Mouse (Mus musculus) limb, embryonic 10.5 days (tissue): ENCODE measurements around the gene Atp6v1g1. TPM values are rescaled to one million over a fixed set of nuclear protein-coding genes. Genes with fewer than 3 reads are reported as not detected.

Experiments used
- DNase-seq: peaks from one replicate; pipeline ENCODE4 v3.0.0-alpha.2; 2017; ENCODE audit warnings: low spot score
- H3K27ac ChIP-seq: fragments of 300-500 bp; sonication (generic); 2 replicates; pipeline ENCODE4 v1.5.1; 2016; ENCODE audit warnings: mild to moderate bottlenecking
- H3K27me3 ChIP-seq: fragments of 300-500 bp; sonication (generic); 2 replicates; pipeline ENCODE4 v1.6.1; 2016; ENCODE audit warnings: low read depth, mild to moderate bottlenecking; ENCODE audit not compliant: poor library complexity, severe bottlenecking
- H3K36me3 ChIP-seq: fragments of 300-500 bp; sonication (generic); 2 replicates; pipeline ENCODE4 v1.6.1; 2016; ENCODE audit warnings: mild to moderate bottlenecking, moderate library complexity
- H3K4me1 ChIP-seq: fragments of 300-500 bp; sonication (generic); 2 replicates; pipeline ENCODE4 v1.6.1; 2016
- H3K4me3 ChIP-seq: fragments of 300-500 bp; sonication (generic); 2 replicates; pipeline ENCODE4 v1.5.1; 2016; ENCODE audit warnings: mild to moderate bottlenecking, moderate library complexity
- H3K9me3 ChIP-seq: fragments of 300-500 bp; sonication (generic); replicated peaks from 2 replicates; pipeline ENCODE4 v1.6.1; 2016; ENCODE audit warnings: mild to moderate bottlenecking
- whole genome bisulfite sequencing: fragments of 180-500 bp; shearing (Covaris S2); methylation state at CpG from one replicate; pipeline ENCODE4 v1.1.7; 2016; 5-methylcytosine and 5-hydroxymethylcytosine counted together
- polyA plus RNA-seq: library from polyadenylated mRNA; unstranded; fragments of >200 nt; fragmentation: Nextera tagmentation; extraction: Ambion mirVana; gene quantifications from 2 replicates; pipeline ENCODE4 v1.2.1, GENCODE M21; 2016

Gene Atp6v1g1
- 204 and 239 TPM in 2 replicates for polyA plus RNA-seq

DNA sequence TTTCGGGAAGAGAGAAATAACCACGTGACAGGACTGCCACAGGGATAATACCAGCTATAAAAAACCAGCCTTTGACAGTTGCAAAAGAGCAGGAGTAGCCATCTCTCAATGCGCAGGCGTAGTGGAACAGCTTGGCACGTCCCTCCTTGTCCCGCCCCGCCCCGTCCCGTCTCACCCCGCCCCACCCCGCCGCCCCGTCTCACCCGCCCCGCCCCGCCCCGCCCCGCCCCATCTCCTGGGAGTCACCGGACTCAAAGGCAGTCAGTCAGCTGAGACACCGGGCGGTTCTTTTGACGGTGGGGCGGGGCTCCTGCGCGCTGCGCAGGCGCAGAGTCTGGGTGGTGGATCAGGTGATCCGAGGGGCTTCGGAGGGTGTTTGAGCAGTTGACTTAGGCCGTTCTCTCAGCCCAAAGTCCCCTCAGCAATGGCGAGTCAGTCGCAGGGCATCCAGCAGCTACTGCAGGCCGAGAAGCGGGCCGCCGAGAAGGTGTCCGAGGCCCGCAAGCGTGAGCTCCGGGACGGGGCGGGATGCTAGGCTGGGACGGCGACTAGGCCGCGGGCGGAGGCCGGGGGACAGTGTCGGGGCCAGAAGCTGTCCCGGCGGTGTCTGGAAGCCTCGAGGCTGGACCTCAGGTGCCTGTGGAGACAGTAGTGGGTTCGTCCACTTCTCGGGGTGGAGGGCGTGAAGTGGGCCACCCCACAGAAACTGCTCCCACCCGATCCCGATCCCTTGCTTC lies at the start of gene Atp6v1g1:
Atp6v1g1 (plus strand) TSS at position 279 of the 737 bp plus-strand sequence.
- H3K4me3 ChIP-seq, result peak within 1 kb of the TSS; percentile 94
- H3K27ac ChIP-seq, result peak within 1 kb of the TSS; percentile 96
- peaks cover 29% of the 10 kb centered on the region for H3K4me1 ChIP-seq
- H3K36me3 ChIP-seq, result peaks cover 19% of the 10 kb centered on the region
- H3K27me3 ChIP-seq, result no peaks in the 10 kb centered on the region
- under 1% methylated on average over 48 of the region's 57 CpGs for WGBS
- no peaks in the 10 kb centered on the region for H3K9me3 ChIP-seq
- DNase-seq, result peak; percentile 96

DNA sequence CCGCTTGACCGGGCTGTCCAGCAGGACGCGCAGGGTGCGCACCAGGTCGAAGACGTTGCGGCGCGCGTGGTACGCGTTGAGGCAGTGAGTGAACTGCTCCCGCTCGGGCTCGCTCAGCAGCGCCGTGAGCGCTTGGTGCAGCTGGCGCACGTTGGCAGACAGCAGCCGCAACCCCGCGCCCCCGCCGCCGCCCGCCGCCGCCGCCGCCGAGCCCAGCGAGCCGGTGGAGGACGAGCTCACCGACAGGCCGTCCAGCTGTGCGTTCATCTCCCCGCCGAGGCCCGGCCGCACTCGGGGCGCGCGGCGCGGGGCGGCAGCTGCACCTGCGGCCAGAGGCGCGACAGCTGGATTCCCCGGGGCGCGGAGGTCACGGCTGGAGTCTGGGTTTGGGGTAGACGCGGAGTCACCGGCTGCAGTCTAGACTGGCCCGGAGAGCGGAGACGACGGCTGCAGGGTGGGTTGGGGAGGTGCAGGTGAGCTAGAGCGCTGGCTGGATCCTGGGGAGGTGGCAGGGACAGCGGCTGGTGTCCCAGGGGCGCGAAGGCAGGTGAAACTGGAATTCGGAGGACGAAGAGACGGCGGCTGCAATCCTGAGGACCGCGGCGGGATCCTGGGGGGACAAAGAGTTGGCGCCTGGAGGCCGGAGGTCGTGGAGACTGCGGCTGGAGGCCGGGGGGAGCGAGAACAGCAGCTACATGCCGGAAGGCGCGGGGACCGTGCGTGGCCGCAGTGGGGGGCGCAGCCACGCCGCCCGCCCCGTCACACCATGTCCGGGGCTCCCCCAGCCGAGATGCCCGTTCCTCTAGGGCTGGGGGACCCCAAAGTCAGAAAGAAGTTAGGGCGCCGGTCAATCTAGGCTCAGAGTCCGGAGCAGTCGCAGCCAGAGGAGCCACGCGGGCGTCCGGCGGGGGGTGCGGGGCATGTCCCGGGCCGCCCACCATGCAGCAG lies 49.3 kb upstream of the Atp6v1g1 start:
- Histone ChIP-seq H3K4me3 (peak overlapping the region; percentile 82), H3K4me1 (peaks cover 58% of the 10 kb centered on the region), H3K36me3 (peaks cover 3% of the 10 kb centered on the region; the same call in 1 of the 2 replicates), H3K9me3 (no peaks in the 10 kb centered on the region), H3K27me3 (peaks cover 19% of the 10 kb centered on the region; the same call in 1 of the 2 replicates), H3K27ac (peak overlapping the region; percentile 94)
- WGBS, result under 1% methylated on average over 105 of the region's 107 CpGs
- DNase-seq, result peak; percentile 80

DNA sequence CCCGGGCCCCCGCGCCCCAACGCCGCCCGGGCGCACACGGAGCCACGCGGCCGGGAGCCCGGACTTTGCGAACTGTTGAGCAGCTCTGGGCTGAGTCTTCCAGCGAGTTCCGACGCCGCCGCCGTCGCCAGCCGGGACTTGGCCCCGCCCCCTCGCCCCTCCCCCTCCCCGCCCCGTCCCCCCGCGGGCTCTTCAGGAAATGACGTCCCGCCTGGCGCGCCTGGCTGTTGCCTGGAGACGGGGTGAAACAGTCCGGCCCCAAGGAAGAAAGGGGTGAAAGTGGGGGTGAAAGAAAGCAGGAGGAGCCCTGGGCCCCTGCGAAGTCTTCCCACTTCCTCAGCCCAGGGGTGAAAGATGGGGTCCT lies 48.7 kb upstream of the Atp6v1g1 start, which contains the start of gene Whrn:
Whrn (minus strand) TSS at position 77 of the 364 bp plus-strand sequence.
- Histone ChIP-seq H3K36me3 (no peaks in the 10 kb centered on the region), H3K4me1 (peaks cover 54% of the 10 kb centered on the region), H3K27me3 (peaks cover 25% of the 10 kb centered on the region), H3K4me3 (peak within 1 kb of the TSS; percentile 82), H3K9me3 (no peaks in the 10 kb centered on the region), H3K27ac (peak within 1 kb of the TSS; percentile 94)
- WGBS, result under 1% methylated on average over 34 of the region's 34 CpGs
- DNase-seq, result peak; percentile 93

DNA sequence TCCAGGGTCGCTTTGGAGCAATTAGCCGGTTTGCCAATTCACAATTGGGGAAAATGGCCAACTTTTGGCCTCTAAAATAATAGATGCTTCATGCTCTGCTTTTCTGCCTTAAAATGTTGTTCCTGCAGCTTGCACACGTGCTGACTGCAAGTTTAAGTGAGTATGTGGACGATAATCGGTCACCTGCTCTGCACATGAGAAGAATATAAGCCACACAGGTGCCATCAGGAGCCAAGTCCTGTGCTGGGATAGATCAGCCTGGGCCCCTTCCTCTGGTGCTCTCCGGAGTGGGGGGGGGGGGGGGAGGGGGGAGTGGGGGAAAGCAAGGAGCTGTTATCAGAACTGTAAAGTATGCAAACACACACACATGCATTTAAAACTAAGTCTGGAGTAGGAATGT lies 48.3 kb upstream of the Atp6v1g1 start:
- Histone ChIP-seq H3K27me3 (peaks cover 26% of the 10 kb centered on the region), H3K27ac (peak overlapping the region; percentile 94), H3K9me3 (no peaks in the 10 kb centered on the region), H3K36me3 (no peaks in the 10 kb centered on the region), H3K4me3 (peak overlapping the region; percentile 82), H3K4me1 (peaks cover 54% of the 10 kb centered on the region)
- WGBS, result 15% methylated on average over 6 of the region's 6 CpGs
- DNase-seq, result no peak

- Histone ChIP-seq H3K9me3 (no peaks in the 10 kb centered on the region), H3K4me1 (peaks cover 45% of the 10 kb centered on the region), H3K4me3 (no peak overlapping the region), H3K27ac (no peak overlapping the region), H3K36me3 (no peaks in the 10 kb centered on the region), H3K27me3 (peaks cover 26% of the 10 kb centered on the region)
- no peak for DNase-seq
- 45% methylated on average over 3 of the region's 3 CpGs for WGBS
These were observed 46.2 kb upstream of the Atp6v1g1 start for GRCm38 (mm10) chr4:63498346-63498745.

- 78% methylated on average over 5 of the region's 5 CpGs for WGBS
- peaks cover 20% of the 10 kb centered on the region for H3K4me1 ChIP-seq
- H3K27me3 ChIP-seq, result peaks cover 11% of the 10 kb centered on the region
- no peaks in the 10 kb centered on the region for H3K9me3 ChIP-seq
- no peak overlapping the region for H3K4me3 ChIP-seq
- no peak for DNase-seq
- no peaks in the 10 kb centered on the region for H3K36me3 ChIP-seq
- no peak overlapping the region for H3K27ac ChIP-seq
These were observed 43.5 kb upstream of the Atp6v1g1 start for GRCm38 (mm10) chr4:63501050-63501449.

- no peaks in the 10 kb centered on the region for H3K9me3 ChIP-seq
- no peak for DNase-seq
- 83% methylated on average over 5 of the region's 5 CpGs for WGBS
- H3K36me3 ChIP-seq, result no peaks in the 10 kb centered on the region
- H3K27ac ChIP-seq, result no peak overlapping the region
- no peaks in the 10 kb centered on the region for H3K4me1 ChIP-seq
- H3K27me3 ChIP-seq, result peaks cover 11% of the 10 kb centered on the region
- H3K4me3 ChIP-seq, result no peak overlapping the region
These were observed 40.6 kb upstream of the Atp6v1g1 start for GRCm38 (mm10) chr4:63503949-63504348.

DNA sequence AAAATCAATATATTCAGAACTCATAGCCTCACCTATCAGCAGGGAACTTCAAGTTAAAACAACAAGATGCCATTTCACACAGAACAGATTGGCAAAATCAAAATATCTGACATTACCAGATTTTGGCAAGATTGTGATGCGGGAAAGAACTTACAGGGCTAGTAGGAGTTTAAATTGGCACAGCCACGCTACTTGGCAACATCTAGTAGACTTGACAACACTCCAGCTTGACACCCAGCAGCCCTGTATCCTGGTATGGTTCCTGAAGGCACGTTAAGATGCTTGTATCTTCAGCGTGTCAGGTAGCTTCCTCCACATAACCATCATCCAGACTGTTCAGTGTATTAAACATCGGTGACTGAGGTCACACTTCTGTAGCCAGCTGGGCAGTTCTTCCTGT lies 37.1 kb upstream of the Atp6v1g1 start:
- no peak overlapping the region for H3K4me3 ChIP-seq
- no peaks in the 10 kb centered on the region for H3K36me3 ChIP-seq
- no peaks in the 10 kb centered on the region for H3K27me3 ChIP-seq
- WGBS, result 79% methylated on average over 5 of the region's 5 CpGs
- no peaks in the 10 kb centered on the region for H3K9me3 ChIP-seq
- DNase-seq, result no peak
- H3K27ac ChIP-seq, result no peak overlapping the region
- H3K4me1 ChIP-seq, result no peaks in the 10 kb centered on the region

GRCm38 (mm10) chr4:63508232-63508631 lies 36.3 kb upstream of the Atp6v1g1 start:
- Histone ChIP-seq H3K9me3 (no peaks in the 10 kb centered on the region), H3K36me3 (no peaks in the 10 kb centered on the region), H3K27ac (no peak overlapping the region), H3K4me3 (no peak overlapping the region), H3K27me3 (no peaks in the 10 kb centered on the region), H3K4me1 (peaks cover 8% of the 10 kb centered on the region; the same call in 1 of the 2 replicates)
- 38% methylated on average over 4 of the region's 4 CpGs for WGBS
- DNase-seq, result peak; percentile 85

GRCm38 (mm10) chr4:63512921-63513320 lies 31.7 kb upstream of the Atp6v1g1 start:
- 69% methylated on average over 2 of the region's 2 CpGs for WGBS
- Histone ChIP-seq H3K27me3 (no peaks in the 10 kb centered on the region), H3K27ac (no peak overlapping the region), H3K9me3 (no peaks in the 10 kb centered on the region), H3K4me1 (peaks cover 12% of the 10 kb centered on the region; the same call in 1 of the 2 replicates), H3K36me3 (no peaks in the 10 kb centered on the region), H3K4me3 (no peak overlapping the region)
- DNase-seq, result no peak

DNA sequence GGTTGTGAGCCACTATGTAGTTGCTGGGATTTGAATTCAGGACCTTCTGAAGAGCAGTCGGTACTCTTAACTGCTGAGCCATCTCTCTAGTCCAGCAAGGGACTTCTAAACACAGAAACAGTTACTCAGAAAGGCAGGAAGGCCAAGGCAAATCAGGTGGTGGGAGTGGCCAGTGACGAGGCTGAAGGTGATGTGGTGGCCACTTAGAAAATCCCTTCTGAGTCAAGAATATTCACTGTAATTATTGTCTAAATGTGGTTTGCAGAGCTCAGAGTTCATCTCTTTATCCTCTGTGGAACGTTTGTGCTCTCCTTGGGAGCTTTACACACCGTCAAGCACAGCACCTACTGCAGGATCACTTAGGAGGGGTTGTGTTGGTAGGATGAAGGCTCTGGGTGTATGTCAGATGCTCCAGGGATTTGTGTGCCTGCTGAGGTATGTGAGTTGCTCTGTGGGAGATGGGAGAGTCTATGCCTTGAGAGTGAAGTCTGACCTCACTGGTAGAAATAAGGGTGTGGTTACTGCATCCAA lies 30.1 kb upstream of the Atp6v1g1 start:
- WGBS, result 72% methylated on average over 4 of the region's 4 CpGs
- no peaks in the 10 kb centered on the region for H3K36me3 ChIP-seq

GRCm38 (mm10) chr4:63515021-63515420 lies 29.6 kb upstream of the Atp6v1g1 start:
- no peak overlapping the region for H3K27ac ChIP-seq
- H3K36me3 ChIP-seq, result no peaks in the 10 kb centered on the region
- H3K4me3 ChIP-seq, result no peak overlapping the region
- no peaks in the 10 kb centered on the region for H3K9me3 ChIP-seq
- no peaks in the 10 kb centered on the region for H3K27me3 ChIP-seq
- no peak for DNase-seq
- H3K4me1 ChIP-seq, result peaks cover 12% of the 10 kb centered on the region; the same call in 1 of the 2 replicates
- 82% methylated on average over 5 of the region's 5 CpGs for WGBS

More for the DNA sequence above, 30.1 kb upstream of the Atp6v1g1 start:
- Histone ChIP-seq H3K27me3 (no peaks in the 10 kb centered on the region), H3K4me1 (peaks cover 12% of the 10 kb centered on the region; the same call in 1 of the 2 replicates), H3K27ac (no peak overlapping the region), H3K4me3 (no peak overlapping the region), H3K9me3 (no peaks in the 10 kb centered on the region)
- DNase-seq, result no peak
